Mouse (Mus musculus): ENCODE data around the gene Gm20388.

GRCm38 (mm10) chr8:124027831-124028230 lies 4117.2 kb downstream of the Gm20388 start:
- TF ChIP-seq CTCF (IDR thresholded peaks at IDR 0.05; ENCODE audit: low read depth) (no peak), EP300 (IDR thresholded peaks at IDR 0.05; ENCODE audit: low read depth) (no peak)

Measured in liver, embryonic 14.5 days (tissue).